Mouse (Mus musculus) ES-E14 (cell line): ENCODE results near the gene Mbtps2.

Experiments used
- HCFC1 ChIP-seq: IDR thresholded peaks from 2 replicates; pipeline ENCODE4 v1.6.1; 2012; ENCODE audit warnings: low read length, inconsistent platforms, borderline replicate concordance; ENCODE audit not compliant: insufficient read depth
- MAFK ChIP-seq: IDR thresholded peaks from 2 replicates; pipeline ENCODE4 v1.6.1; 2014; ENCODE audit warnings: mild to moderate bottlenecking, low read depth, low read length, inconsistent platforms; ENCODE audit not compliant: insufficient read depth
- ZC3H11A ChIP-seq: IDR thresholded peaks from 2 replicates; pipeline ENCODE4 v1.6.1; 2012; ENCODE audit warnings: low read depth, mild to moderate bottlenecking, inconsistent platforms, low read length, borderline replicate concordance

- TF ChIP-seq HCFC1: no peak
- TF ChIP-seq ZC3H11A: no peak
- no peak for TF ChIP-seq MAFK
These were observed 35.3 kb upstream of the Mbtps2 start for GRCm38 (mm10) chrX:157633676-157634414.
